Mouse (Mus musculus) embryonic fibroblast, embryonic 13.5 days (primary cell): ENCODE data around the gene Camk1d. TPM values are rescaled to one million over a fixed set of nuclear protein-coding genes. Genes with fewer than 3 reads are reported as not detected.

Source experiments
- H3K27ac ChIP-seq: 2 replicates; pipeline ENCODE4 v1.5.1; 2012; ENCODE audit warnings: low read length, control low read depth, inconsistent platforms; ENCODE audit not compliant: insufficient read depth
- H3K4me1 ChIP-seq: 2 replicates; pipeline ENCODE4 v1.6.1; 2011; ENCODE audit warnings: low read length; ENCODE audit not compliant: control insufficient read depth, insufficient read depth
- H3K4me3 ChIP-seq: 2 replicates; pipeline ENCODE4 v1.5.1; 2011; ENCODE audit warnings: mild to moderate bottlenecking, control low read depth, low read length; ENCODE audit not compliant: insufficient read depth
- CTCF ChIP-seq: IDR thresholded peaks from 2 replicates; pipeline ENCODE4 v1.5.1; 2011; ENCODE audit warnings: mild to moderate bottlenecking, control low read depth, low read length, moderate library complexity, borderline replicate concordance; ENCODE audit not compliant: insufficient read depth
- POLR2A ChIP-seq: IDR thresholded peaks from 2 replicates; pipeline ENCODE4 v1.6.1; 2011; ENCODE audit warnings: low read depth, mild to moderate bottlenecking, control low read depth, low read length, moderate library complexity
- polyA plus RNA-seq: library from polyadenylated mRNA; stranded (reverse); fragments of >200 nt; gene quantifications from 2 replicates; pipeline ENCODE4 v1.2.4, GENCODE M21; 2011; ENCODE audit warnings: low read depth; ENCODE audit not compliant: missing spikeins, insufficient read length

The Camk1d gene
- polyA plus RNA-seq, 1 experiment = 4.3 TPM

DNA sequence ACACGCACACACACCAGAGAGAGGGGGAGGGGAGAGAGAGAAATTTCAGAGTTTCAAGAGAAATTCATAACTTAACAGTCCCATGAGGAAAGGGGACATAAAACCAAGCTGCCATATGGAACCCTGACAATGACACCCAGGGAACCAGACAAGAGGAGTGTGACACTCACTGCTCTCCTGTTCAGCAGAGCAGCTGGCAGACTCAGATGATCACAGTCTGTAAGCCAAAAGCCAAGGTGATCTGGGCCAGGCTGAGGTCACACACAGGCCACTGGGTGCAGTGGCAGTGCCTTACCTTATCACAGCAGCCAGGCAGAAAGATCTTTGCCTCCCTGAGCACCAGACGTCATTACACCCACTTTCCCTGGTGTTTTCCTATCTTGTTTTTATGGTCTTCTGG lies 258.2 kb downstream of the Camk1d start:
- no peak overlapping the region for H3K27ac ChIP-seq
- no peak overlapping the region for H3K4me3 ChIP-seq
- no peaks in the 10 kb centered on the region for H3K4me1 ChIP-seq
- TF ChIP-seq POLR2A (no peak), CTCF (no peak)

DNA sequence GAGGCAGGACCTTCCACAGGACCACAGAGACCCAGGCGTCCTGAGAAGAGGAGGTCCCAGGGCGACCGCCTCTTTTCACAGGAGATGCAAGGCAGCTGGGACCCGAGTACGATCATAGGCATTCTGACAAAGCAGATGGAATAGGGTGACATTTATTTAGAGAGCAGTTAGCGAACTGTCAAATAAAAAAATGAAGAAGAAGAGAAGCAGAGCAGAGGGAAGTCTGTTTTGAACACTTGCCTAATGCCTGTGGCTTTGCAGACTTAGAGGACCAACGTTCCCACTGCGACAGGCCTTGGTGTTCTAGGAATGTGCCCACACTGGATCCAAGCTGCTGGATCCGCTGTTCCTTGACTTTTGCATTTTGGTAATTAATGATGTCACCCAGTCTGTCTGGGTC lies 259.5 kb downstream of the Camk1d start:
- Histone ChIP-seq H3K4me3 (no peak overlapping the region), H3K4me1 (no peaks in the 10 kb centered on the region), H3K27ac (no peak overlapping the region)
- TF ChIP-seq POLR2A = no peak
- no peak for TF ChIP-seq CTCF

DNA sequence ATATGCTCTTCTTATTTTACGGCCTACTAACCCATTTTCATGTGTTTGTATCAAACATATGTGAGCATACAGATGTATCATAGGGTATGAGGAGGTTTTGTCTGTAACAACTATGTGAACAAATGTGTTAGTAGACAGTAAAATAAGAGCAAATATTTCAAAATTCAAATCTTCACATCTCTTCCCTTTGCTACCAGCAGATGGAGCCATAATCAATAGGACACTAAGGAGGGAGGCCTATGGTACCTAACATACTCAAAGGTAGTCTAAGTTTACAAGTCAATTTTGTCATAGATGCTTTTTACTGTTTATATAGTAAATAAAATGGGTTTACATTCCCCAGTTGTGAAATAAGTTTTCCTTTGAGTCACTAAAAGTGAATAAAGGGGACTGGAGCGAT lies 262.7 kb downstream of the Camk1d start:
- Histone ChIP-seq H3K4me1 (no peaks in the 10 kb centered on the region), H3K4me3 (no peak overlapping the region), H3K27ac (no peak overlapping the region)
- TF ChIP-seq POLR2A (no peak), CTCF (no peak)

DNA sequence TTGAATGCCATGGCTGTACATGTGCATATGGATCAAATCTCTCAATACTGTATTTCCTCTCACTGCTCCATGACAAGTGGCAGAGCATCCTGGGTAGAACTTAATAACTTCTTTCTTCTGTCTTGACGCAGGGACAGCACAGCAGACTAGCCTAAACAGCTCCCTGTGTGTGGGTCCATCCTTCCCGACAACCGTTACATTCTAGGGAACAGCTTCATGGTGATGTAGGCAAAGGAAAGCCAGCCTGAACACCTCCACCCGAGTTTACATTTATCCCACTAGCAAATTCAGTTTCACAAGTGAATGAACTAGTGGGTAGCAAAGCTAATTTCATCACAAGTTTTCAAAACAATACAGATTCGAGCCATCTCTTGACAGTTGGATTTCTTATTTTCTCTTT lies 269.0 kb downstream of the Camk1d start:
- no peak for TF ChIP-seq CTCF
- no peak for TF ChIP-seq POLR2A
- Histone ChIP-seq H3K27ac (no peak overlapping the region), H3K4me3 (no peak overlapping the region)

DNA sequence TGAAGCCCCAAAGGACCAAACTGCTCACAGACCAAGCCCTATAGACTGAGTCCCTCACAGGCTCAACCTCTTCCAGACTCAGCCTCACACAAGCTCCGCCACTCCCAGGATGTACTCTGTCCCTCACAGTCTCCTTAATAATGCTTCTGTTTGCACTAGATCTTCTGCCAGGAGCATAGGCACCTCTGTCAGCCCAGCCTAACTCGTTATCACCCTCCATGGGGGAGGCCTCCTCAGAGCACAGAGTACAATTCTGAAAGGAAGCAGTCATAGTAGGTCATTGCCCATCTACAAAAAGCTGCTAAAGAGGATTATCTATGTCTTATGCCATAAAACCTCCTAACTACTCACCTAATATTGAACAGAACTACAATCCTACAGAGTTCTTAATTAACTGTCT lies 276.6 kb downstream of the Camk1d start:
- no peaks in the 10 kb centered on the region for H3K4me1 ChIP-seq
- TF ChIP-seq POLR2A (no peak), CTCF (no peak)
- H3K27ac ChIP-seq = no peak overlapping the region
- H3K4me3 ChIP-seq = no peak overlapping the region

More for the DNA sequence above, 269.0 kb downstream of the Camk1d start:
- no peaks in the 10 kb centered on the region for H3K4me1 ChIP-seq

DNA sequence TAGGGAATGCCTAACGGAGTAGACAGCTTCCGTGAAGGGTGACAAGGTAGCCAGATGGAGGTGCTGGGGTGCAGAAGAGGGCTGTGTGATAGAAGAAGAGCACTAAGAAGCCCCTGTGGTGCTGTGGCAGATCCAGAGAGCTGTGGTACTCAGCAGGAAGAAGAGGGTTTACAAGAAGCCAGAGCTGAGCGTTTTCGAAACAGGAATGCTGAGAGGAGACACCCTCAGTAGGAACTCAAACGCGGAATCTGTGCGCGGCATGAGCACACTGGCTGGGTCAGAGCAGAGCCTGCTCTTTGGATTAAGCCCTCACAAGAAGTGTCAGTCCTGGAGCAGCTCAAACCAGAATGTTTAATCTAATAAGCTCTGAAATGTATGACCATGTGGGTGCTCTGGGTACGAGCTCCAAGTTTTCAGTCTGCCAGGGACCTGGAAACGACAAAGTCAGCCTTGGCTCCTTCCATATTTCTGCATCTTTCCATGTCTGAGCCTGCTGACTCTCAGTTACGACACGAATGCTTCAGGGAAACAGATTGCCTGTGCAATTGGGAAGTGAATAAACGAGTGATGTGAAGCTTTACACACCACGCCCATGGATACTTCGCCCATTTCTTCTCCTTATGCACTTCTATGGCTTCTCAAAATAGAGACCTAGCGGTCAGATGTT lies 278.6 kb downstream of the Camk1d start:
- no peaks in the 10 kb centered on the region for H3K4me1 ChIP-seq
- TF ChIP-seq CTCF (no peak), POLR2A (no peak)
- H3K27ac ChIP-seq = no peak overlapping the region
- no peak overlapping the region for H3K4me3 ChIP-seq

DNA sequence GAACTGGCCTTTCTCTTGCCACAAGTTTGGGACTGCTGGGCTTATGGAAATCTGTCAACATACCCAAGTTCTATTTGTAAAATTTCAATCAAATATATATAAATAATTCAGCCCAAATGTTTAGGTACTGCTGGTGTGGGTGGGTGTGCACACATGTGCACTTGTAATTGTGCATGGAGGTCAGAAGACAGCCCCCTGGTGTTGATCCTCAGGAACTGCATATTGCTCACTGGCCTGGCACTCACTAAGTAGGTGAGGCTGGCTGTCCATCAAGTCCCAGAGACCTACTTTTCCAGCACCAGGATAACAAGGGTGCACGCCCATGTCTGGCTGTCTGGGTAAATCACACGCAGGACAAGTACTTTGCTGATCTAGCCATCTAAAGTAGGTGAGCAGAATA lies 283.0 kb downstream of the Camk1d start:
- Histone ChIP-seq H3K4me1 (peaks cover 7% of the 10 kb centered on the region; the same call in 1 of the 2 replicates), H3K4me3 (no peak overlapping the region), H3K27ac (no peak overlapping the region)
- TF ChIP-seq CTCF (peak; percentile 43; the same call in 1 of the 2 replicates), POLR2A (no peak)

DNA sequence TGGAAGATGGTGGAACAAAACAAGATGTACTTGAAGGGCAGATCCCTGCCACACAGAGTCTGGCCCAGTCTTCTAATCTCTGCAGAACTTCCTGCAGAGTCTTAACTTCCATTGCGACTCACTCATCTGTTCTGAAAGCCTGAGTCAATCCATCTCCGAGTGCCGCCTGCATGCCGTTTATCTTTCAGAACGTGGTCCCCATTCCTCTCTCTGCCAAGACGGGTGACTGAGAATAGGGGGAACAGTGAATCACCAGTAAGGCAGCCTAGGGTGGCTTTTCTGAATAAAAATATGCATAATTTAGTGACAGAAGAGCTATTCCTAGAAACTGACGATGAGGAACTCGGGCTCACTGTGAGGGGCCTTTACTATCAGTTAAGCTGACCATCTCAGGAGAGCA lies 284.4 kb downstream of the Camk1d start:
- peaks cover 7% of the 10 kb centered on the region; the same call in 1 of the 2 replicates for H3K4me1 ChIP-seq
- TF ChIP-seq POLR2A = no peak
- TF ChIP-seq CTCF = no peak
- H3K27ac ChIP-seq = no peak overlapping the region
- H3K4me3 ChIP-seq = no peak overlapping the region

DNA sequence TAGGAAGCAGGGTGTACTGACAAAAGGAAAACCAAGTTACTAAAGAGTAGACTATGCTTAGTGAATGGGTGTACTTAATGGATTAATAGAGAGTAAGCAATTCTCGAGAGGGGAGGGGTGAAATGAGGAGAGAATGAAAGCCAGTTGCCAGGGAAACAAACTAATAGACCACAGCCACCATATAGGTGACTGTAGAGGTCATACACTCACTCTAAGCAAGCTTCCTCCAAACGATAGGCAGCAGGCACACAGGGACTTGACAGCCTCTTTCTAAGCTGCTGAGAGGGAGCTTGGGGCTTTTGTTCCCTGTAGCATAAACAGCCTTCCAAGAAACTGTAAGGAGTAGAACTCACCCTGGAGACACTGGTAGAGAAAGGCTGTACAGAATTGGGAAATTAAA lies 288.2 kb downstream of the Camk1d start:
- Histone ChIP-seq H3K4me1 (peaks cover 7% of the 10 kb centered on the region; the same call in 1 of the 2 replicates), H3K4me3 (no peak overlapping the region), H3K27ac (no peak overlapping the region)
- TF ChIP-seq CTCF = no peak
- TF ChIP-seq POLR2A = no peak

DNA sequence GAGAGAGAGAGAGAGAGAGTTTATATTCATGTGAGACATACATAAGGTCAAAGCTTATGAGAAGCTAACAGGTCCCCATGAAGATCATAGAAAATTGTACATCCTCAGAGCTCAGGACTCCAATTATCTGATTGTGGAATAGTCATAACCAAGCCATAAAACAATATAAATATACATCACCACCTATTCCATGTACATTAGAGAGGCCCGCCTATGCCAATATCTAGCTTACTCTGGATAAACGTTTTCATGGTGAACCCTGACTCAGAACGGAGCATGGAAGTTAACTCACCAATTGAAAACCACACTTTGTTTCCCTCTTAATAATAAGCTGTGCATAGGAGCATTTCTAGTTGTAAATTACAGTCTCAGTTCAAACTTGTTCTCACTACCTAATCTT lies 288.7 kb downstream of the Camk1d start:
- peaks cover 8% of the 10 kb centered on the region; the same call in 1 of the 2 replicates for H3K4me1 ChIP-seq
- TF ChIP-seq POLR2A = no peak
- TF ChIP-seq CTCF = no peak
- no peak overlapping the region for H3K4me3 ChIP-seq
- no peak overlapping the region for H3K27ac ChIP-seq

DNA sequence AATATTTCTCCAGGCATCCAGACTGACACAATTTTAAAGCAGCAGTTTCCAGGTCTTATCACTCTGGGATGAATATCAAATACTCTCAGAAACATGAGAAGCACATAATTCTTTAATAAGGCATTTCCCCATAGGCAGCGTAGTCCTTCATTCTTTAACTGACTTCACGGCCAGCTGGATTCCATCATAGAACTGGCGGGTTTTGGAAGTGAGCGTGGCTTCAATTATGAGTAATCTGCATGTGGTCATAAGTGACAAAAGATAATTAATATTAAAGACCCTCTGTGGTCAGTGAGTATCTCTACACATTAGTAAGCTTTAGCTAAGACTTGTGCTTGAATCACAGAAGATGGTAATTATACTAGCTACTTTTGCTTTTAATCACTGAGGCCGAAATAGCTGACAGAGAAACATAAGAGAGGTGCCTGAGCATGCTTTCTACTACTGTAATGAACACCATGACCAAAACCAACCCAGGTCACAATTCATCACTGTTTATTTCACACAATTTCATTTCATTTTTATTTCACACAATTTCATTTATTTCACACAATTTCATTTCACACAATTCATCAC lies 293.6 kb downstream of the Camk1d start:
- Histone ChIP-seq H3K4me1 (peaks cover 12% of the 10 kb centered on the region), H3K4me3 (no peak overlapping the region)
- no peak for TF ChIP-seq POLR2A
- TF ChIP-seq CTCF = no peak

More for the DNA sequence above, 293.6 kb downstream of the Camk1d start:
- H3K27ac ChIP-seq = no peak overlapping the region
